Mouse (Mus musculus) kidney, postnatal 0 days (tissue): ENCODE results near the gene Nmt2. TPM values are rescaled to one million over a fixed set of nuclear protein-coding genes. Genes with fewer than 3 reads are reported as not detected.

Experiments
- ATAC-seq: fragments of 200-750 bp; cut with Nextera tagmentation; replicated peaks from 2 replicates; pipeline ENCODE4 v1.8.0; 2017; ENCODE audit warnings: low read depth, moderate number of reproducible peaks, moderate TSS enrichment, moderate library complexity; ENCODE audit not compliant: low FRiP score
- DNase-seq: peaks from one replicate; pipeline ENCODE4 v3.0.0-alpha.2; 2016; ENCODE audit warnings: low spot score
- H3K27ac ChIP-seq: fragments of 300-500 bp; sonication (generic); 2 replicates; pipeline ENCODE4 v1.5.1; 2014; ENCODE audit warnings: mild to moderate bottlenecking
- H3K27me3 ChIP-seq: fragments of 300-500 bp; sonication (generic); 2 replicates; pipeline ENCODE4 v1.6.1; 2014; ENCODE audit warnings: low read length, mixed read lengths; ENCODE audit not compliant: insufficient read depth
- H3K36me3 ChIP-seq: fragments of 300-500 bp; sonication (generic); 2 replicates; pipeline ENCODE4 v1.6.1; 2014; ENCODE audit warnings: low read length, mixed read lengths; ENCODE audit not compliant: insufficient read depth
- H3K4me1 ChIP-seq: fragments of 300-500 bp; sonication (generic); replicated peaks from 2 replicates; pipeline ENCODE4 v1.6.1; 2014; ENCODE audit warnings: antibody characterized with exemption, low read length, mixed read lengths; ENCODE audit not compliant: insufficient read depth
- H3K4me2 ChIP-seq: fragments of 300-500 bp; sonication (generic); 2 replicates; pipeline ENCODE4 v1.6.1; 2014; ENCODE audit warnings: mild to moderate bottlenecking, low read length, moderate library complexity, mixed read lengths
- H3K4me3 ChIP-seq: fragments of 300-500 bp; sonication (generic); replicated peaks from 2 replicates; pipeline ENCODE4 v1.5.1; 2014; ENCODE audit warnings: low read depth, low read length
- H3K9ac ChIP-seq: fragments of 300-500 bp; sonication (generic); 2 replicates; pipeline ENCODE4 v1.6.1; 2014; ENCODE audit warnings: low read depth, low read length
- H3K9me3 ChIP-seq: fragments of 300-500 bp; sonication (generic); replicated peaks from 2 replicates; pipeline ENCODE4 v1.6.1; 2016; ENCODE audit warnings: low read length, inconsistent platforms, mixed read lengths
- CTCF ChIP-seq: IDR thresholded peaks from 2 replicates; pipeline ENCODE4 v1.5.1; 2016; ENCODE audit warnings: antibody characterized with exemption, low read depth, mild to moderate bottlenecking, moderate library complexity
- WGBS: fragments of 180-500 bp; shearing (Covaris S2); extraction: QIAGEN DNeasy Blood & Tissue Kit; methylation state at CpG from one replicate; pipeline ENCODE4 v1.1.7; 2014; 5-methylcytosine and 5-hydroxymethylcytosine counted together
- polyA plus RNA-seq: library from polyadenylated mRNA; unstranded; fragments of >200 nt; fragmentation: Nextera tagmentation; extraction: Ambion mirVana; gene quantifications from 2 replicates; pipeline ENCODE4 v1.2.1, GENCODE M21; 2015

Gene Nmt2
- polyA plus RNA-seq, 1 experiment from 2014 or later = 34.9 TPM

DNA sequence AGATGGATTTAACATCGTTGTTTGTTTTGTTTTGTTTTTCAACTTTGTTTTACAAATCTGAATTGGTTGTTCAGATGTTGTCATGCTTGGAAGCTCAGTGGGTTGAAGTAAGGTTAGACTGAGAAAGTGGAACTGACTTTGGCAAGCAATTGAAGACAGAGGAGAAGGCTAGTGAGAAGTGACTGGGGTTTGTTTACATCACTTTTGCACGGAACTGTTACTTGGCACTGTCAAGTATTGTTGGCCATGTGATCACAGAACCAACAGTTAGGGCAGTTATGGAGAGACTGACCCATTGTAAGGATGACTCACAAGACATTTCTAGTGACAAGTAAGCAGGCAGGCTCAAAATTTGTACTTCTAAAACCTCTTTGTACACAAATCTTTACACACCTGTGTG, 39.1 kb downstream of the Nmt2 start:
- Histone ChIP-seq H3K27me3 (no peaks in the 10 kb centered on the region), H3K4me1 (no peaks in the 10 kb centered on the region), H3K9ac (no peak overlapping the region), H3K27ac (no peak overlapping the region), H3K4me2 (no peak overlapping the region), H3K9me3 (no peaks in the 10 kb centered on the region), H3K4me3 (no peak overlapping the region), H3K36me3 (peaks cover 29% of the 10 kb centered on the region)
- no peak for ATAC-seq
- TF ChIP-seq CTCF = no peak
- DNase-seq = no peak
- 95% methylated on average over 2 of the region's 2 CpGs for WGBS

DNA sequence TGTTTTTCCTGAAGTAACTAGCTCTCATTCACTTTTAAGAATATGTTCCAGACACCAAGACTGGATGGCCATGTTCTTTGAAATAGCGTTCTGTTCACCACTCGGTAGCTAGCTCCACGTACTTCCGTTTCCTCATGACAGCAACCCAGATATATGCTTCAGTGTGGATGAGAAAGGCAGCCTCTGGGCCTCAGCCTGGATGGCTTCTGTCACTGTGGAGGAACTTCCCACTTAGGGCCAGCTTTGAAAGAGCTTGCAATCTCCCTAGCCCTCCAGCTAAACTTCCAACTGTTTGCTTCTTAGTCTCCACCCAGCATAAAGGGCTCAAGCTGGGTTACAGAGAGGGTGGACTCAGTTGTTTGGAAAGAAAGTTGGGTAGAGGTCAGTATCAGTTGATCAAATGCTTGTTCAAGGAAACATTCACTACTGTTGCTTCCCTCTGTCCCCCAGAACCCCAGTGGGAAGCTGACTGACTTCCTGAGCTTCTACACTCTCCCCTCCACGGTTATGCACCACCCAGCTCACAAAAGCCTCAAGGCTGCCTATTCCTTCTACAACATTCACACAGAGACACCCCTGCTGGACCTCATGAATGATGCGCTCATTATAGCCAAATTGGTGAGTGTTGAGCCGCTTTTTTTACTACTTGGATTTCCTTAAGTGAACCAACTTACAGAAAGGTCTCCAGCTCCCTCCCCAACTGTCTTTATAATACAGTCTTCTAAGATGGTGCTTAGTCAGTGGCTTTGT, 40.5 kb downstream of the Nmt2 start:
- Histone ChIP-seq H3K27ac (no peak overlapping the region), H3K36me3 (peaks cover 29% of the 10 kb centered on the region), H3K4me3 (no peak overlapping the region), H3K9me3 (no peaks in the 10 kb centered on the region), H3K27me3 (no peaks in the 10 kb centered on the region), H3K9ac (no peak overlapping the region), H3K4me1 (no peaks in the 10 kb centered on the region), H3K4me2 (no peak overlapping the region)
- ATAC-seq = no peak
- WGBS = 90% methylated on average over 7 of the region's 7 CpGs
- TF ChIP-seq CTCF = no peak
- no peak for DNase-seq

DNA sequence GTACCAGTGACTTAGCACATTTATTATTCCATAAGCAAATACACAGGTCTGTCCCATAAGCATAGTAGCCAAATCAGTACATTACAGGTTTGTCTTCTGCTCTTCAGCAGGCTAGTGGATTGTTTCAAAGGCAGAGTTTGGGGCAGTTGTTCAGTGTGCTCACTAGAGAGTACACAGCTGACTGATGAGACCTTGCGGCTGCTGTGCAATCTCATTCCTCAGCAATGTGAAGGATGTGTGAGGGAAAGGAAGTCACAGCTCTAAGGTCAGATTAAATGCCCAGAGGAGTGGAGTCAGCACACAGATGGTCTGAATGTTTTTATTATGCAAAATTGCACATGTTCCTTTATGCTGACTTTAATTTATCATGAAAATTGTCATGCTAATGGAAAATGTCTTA, 42.5 kb downstream of the Nmt2 start:
- DNase-seq (no peak), ATAC-seq (no peak)
- no peaks in the 10 kb centered on the region for H3K4me1 ChIP-seq
- no peak for TF ChIP-seq CTCF
- no peaks in the 10 kb centered on the region for H3K9me3 ChIP-seq
- no peaks in the 10 kb centered on the region for H3K27me3 ChIP-seq
- no peak overlapping the region for H3K4me3 ChIP-seq
- H3K36me3 ChIP-seq = peaks cover 26% of the 10 kb centered on the region
- H3K9ac ChIP-seq = no peak overlapping the region
- no peak overlapping the region for H3K27ac ChIP-seq
- 77% methylated on average over 1 of the region's 1 CpGs for WGBS
- H3K4me2 ChIP-seq = no peak overlapping the region

DNA sequence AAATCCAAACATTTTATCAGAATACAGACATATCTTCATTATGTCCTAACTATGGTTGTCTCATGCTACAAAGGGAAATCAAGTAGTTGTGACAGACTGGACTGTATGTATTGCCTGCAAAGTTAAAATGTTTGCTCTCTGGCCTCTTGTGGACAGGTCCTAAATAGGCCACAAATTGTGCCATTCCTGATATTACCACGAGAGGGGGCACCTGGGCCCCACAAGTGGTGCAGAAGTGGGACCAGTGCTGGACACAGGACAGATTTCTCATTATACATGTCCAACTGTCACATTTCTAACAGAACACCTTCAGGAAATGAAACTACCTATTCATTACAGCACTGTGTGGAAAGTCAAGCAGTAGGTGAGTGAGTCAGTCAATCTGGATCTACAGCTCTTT, 43.3 kb downstream of the Nmt2 start:
- DNase-seq (peak; percentile 54), ATAC-seq (no peak)
- H3K4me2 ChIP-seq = no peak overlapping the region
- H3K4me3 ChIP-seq = no peak overlapping the region
- H3K36me3 ChIP-seq = peaks cover 26% of the 10 kb centered on the region
- no peak overlapping the region for H3K9ac ChIP-seq
- WGBS = 56% methylated on average over 1 of the region's 1 CpGs
- peak; percentile 75 for TF ChIP-seq CTCF
- no peaks in the 10 kb centered on the region for H3K4me1 ChIP-seq
- H3K27me3 ChIP-seq = no peaks in the 10 kb centered on the region
- no peaks in the 10 kb centered on the region for H3K9me3 ChIP-seq
- H3K27ac ChIP-seq = no peak overlapping the region

DNA sequence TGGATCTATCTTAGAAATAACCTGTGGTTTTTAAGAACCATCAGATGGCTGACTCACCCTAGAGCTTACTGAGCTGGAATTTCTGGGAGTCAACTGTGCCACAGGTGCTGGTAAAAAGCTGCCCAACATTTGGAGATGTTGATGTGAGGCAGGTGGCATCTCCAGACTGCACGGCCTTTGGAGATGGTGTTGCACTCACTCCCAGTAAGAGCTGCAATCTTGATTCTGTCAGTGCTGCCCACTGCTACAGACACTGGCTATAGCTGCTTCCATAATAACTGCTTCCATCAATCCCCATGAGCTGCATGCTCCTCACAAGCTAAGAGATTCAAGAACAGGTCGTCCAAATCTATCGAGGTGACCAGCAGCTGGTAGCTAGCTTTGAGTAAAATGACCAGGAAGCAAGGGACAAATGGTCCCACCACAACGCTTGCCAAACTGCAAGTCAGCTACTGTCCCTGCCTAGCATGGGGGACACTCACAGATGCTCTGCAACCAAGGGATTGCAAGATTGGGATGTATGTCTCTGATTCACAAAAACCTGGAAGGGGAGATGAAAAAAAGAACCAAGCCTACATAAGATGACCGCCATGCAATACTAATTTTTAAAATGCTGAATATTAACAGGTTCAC, 47.2 kb downstream of the Nmt2 start:
- ATAC-seq = no peak
- 58% methylated on average over 5 of the region's 5 CpGs for WGBS
- H3K36me3 ChIP-seq = 0 out of 2 replicates have a peak, but pooled peaks cover 4% of the 10 kb centered on the region
- no peak overlapping the region for H3K4me3 ChIP-seq
- H3K4me1 ChIP-seq = no peaks in the 10 kb centered on the region
- no peaks in the 10 kb centered on the region for H3K27me3 ChIP-seq
- no peaks in the 10 kb centered on the region for H3K9me3 ChIP-seq
- no peak for DNase-seq
- H3K9ac ChIP-seq = no peak overlapping the region
- H3K27ac ChIP-seq = no peak overlapping the region
- no peak for TF ChIP-seq CTCF
- H3K4me2 ChIP-seq = peak overlapping the region; percentile 88; the same call in 1 of the 2 replicates

DNA sequence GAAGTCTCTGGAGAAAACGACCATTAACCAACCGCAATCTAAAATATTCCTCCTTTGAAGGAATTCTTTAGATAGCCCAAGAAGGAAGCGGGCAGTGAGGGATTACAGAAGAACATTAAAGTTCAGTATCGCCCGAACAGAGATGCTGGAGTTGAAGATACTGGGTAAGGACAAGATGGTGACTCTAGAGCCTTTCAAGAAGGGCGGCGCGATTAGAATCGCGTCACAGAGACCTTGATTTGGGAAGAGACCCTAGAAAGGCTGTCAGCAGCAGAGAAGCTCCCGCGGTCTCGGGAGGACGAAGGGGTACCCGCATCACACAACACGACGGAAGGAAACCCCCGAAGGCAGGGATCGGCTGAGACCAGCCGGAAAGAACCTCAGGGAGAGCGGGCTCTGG, 48.0 kb downstream of the Nmt2 start:
- Histone ChIP-seq H3K4me1 (no peaks in the 10 kb centered on the region), H3K4me2 (peak overlapping the region; percentile 88), H3K27ac (peak overlapping the region; percentile 78), H3K4me3 (peak overlapping the region; percentile 58), H3K9me3 (no peaks in the 10 kb centered on the region), H3K27me3 (0 out of 2 replicates have a peak, but pooled peaks cover 2% of the 10 kb centered on the region), H3K36me3 (0 out of 2 replicates have a peak, but pooled peaks cover 4% of the 10 kb centered on the region), H3K9ac (peak overlapping the region; percentile 70)
- no peak for TF ChIP-seq CTCF
- ATAC-seq = no peak
- WGBS = under 1% methylated on average over 21 of the region's 21 CpGs
- DNase-seq = peak; percentile 53
